Mouse (Mus musculus): ENCODE measurements around the gene Npb. TPM values are rescaled to one million over a fixed set of nuclear protein-coding genes. Genes with fewer than 3 reads are reported as not detected.
"Not testable (repeated sequence)": the region's sequence is repeated elsewhere in the genome, so short reads cannot be mapped to it uniquely, and the experiment has no call there.

The Npb gene
- 3.8 TPM in 1 of 2 replicates, not detected in the other for polyA plus RNA-seq (2011; ENCODE audit: insufficient read depth, insufficient read length, low replicate concordance, missing spikeins)

DNA sequence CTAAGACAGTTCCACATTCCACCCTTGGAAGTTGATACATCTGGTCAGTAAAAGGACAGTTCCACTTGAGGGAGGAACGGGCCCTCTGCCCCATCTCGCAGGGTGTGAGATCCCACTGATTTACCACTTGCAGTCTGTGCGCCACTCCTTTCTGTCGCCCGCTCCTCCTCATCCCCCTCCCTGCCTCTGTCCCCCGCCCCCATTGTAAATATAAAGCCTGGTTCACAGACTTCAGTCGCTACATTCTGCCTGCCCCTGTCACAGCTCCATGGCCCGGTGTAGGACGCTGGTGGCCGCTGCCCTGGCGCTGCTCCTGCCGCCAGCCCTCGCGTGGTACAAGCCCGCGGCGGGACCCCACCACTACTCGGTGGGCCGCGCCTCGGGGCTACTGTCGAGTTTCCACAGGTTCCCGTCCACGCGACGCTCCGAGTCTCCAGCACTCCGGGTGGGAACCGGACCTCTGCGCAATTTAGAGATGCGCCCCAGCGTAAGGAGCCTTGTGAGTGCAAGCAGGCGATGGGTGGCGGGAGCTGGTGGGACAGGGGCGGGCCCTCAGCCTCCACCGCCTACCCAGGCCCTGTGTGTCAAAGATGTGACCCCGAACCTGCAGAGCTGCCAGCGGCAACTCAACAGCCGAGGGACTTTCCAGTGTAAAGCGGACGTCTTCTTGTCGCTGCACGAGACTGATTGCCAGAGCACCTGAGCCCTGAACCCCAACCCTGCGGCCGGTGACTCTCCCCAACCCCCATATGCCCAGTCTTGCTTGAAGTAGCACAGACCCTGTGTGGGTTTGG is at the start of gene Npb:
Gene Npb (plus strand): TSS at position 237 of the 794 bp plus-strand sequence.
- TF ChIP-seq POLR2A (IDR thresholded peaks at IDR 0.05; ENCODE audit: borderline replicate concordance, control insufficient read depth, low read depth, low read length) (no peak), CTCF (IDR thresholded peaks at IDR 0.05; ENCODE audit: control insufficient read depth, insufficient read depth, low read length) (no peak)
- 18% methylated on average over 45 of the region's 45 CpGs for WGBS
- Histone ChIP-seq H3K4me1 (ENCODE audit: control insufficient read depth, insufficient read depth, low read length) (no peaks in the 10 kb centered on the region), H3K27ac (ENCODE audit: control insufficient read depth, insufficient read depth, low read depth, low read length, poor library complexity) (no peak within 1 kb of the TSS), H3K4me3 (replicated peaks; ENCODE audit: control insufficient read depth, low read depth, low read length) (no peak within 1 kb of the TSS)

DNA sequence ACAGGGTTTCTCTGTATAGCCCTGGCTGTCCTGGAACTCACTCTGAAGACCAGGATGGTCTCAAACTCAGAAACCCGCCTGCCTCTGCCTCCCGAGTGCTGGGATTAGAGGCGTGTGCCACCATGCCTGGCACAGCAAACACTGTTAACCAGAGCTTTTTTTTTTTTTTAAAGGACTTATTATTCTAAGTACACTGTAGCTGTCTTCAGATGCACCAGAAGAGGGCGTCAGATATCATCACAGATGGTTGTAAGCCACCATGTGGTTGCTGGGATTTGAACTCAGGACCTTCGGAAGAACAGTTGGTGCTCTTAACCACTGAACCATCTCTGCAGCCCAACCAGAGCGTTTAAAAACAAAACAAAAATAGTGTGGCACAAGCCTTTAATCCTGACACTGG is 49.4 kb upstream of the Npb start:
- 77% methylated on average over 6 of the region's 6 CpGs for WGBS
- H3K4me3 ChIP-seq (replicated peaks; ENCODE audit: control insufficient read depth, low read depth, low read length): not testable (repeated sequence)

DNA sequence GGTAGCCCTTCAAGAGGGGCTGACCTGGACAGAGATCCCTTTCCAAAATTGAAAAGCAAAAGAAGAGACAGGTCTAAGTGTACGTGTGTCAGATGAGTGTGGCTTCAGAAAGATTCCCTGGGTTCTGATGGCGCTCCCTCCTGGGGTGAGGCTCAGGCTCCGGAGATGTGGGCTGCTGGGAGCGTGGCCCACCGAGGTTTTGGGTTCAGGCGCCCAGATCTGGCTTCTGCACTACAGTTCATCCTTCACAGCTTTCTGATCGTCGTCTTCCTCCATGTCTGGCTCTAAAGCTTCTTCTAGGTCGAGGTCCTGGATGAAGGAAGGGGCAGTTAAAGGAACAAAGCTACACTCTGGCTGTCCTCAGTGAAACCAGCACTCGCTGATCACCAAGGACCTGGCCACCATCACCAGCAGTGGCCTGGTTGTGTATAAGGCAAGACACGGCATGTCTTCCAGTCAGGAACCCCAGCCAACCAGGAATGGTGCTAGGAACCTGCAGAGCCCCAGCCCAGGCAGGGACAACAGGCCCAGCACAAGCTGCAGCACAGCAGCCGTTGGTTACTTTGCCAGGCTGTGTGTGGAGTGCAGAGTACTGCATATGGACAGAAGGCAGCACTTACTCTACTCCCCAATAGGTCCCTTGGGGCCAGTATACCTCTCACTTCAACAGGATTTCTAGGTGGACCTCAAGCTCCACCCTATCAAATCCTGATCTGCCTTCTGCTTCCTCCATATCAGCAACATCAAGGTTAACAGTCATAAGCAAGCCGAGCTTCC is 47.1 kb upstream of the Npb start:
- TF ChIP-seq POLR2A (IDR thresholded peaks at IDR 0.05; ENCODE audit: borderline replicate concordance, control insufficient read depth, low read depth, low read length): no peak
- no peak for TF ChIP-seq CTCF (IDR thresholded peaks at IDR 0.05; ENCODE audit: control insufficient read depth, insufficient read depth, low read length)
- WGBS: 86% methylated on average over 13 of the region's 13 CpGs
- no peak overlapping the region for H3K4me3 ChIP-seq (replicated peaks; ENCODE audit: control insufficient read depth, low read depth, low read length)
- H3K4me1 ChIP-seq (ENCODE audit: control insufficient read depth, insufficient read depth, low read length): no peaks in the 10 kb centered on the region
- no peak overlapping the region for H3K27ac ChIP-seq (ENCODE audit: control insufficient read depth, insufficient read depth, low read depth, low read length, poor library complexity)

More for the DNA sequence above, 49.4 kb upstream of the Npb start:
- not testable (repeated sequence) for H3K4me1 ChIP-seq (ENCODE audit: control insufficient read depth, insufficient read depth, low read length); H3K27ac ChIP-seq (ENCODE audit: control insufficient read depth, insufficient read depth, low read depth, low read length, poor library complexity)

DNA sequence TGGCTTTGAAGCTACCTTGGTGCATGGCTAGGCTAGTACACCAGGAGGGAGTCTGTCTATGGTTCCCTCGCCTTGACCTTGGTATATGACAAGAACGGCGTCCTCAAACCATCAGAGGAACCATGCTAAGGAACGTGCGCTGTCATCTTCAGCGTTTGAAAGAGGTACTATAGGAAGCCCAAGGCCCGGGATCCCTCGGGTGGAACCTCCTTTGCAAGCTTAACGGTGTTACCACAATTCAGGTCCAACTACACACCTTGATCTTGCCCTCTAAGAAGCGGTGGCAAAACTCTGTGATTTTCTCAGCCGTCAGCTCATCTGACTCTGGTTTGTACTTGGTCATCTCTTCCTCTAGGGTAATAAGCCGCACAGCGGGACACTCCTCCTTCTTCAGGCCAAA is 45.3 kb upstream of the Npb start:
- no peak overlapping the region for H3K4me3 ChIP-seq (replicated peaks; ENCODE audit: control insufficient read depth, low read depth, low read length)
- H3K4me1 ChIP-seq (ENCODE audit: control insufficient read depth, insufficient read depth, low read length): no peaks in the 10 kb centered on the region
- TF ChIP-seq POLR2A (IDR thresholded peaks at IDR 0.05; ENCODE audit: borderline replicate concordance, control insufficient read depth, low read depth, low read length): no peak
- TF ChIP-seq CTCF (IDR thresholded peaks at IDR 0.05; ENCODE audit: control insufficient read depth, insufficient read depth, low read length): no peak
- WGBS: 94% methylated on average over 13 of the region's 13 CpGs
- H3K27ac ChIP-seq (ENCODE audit: control insufficient read depth, insufficient read depth, low read depth, low read length, poor library complexity): no peak overlapping the region

DNA sequence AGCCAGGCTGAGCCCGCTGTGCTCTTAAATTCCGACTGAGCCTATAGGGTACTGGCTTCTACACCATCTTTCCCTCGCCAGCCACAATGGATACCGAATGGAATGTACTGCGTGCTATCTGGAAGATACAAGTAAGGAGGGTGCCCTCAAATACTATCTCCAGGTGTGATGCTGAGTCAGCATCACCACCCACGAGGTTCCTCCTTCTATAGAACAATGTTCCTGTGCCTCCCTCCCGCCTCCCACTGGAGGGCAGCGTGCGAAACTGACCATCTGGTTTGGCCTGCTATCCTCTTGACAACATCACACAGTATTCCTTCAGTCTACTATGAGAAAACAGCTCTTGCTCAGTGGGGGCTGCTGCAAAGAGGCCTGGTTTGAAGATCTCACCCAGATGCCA is 43.2 kb upstream of the Npb start:
- H3K4me3 ChIP-seq (replicated peaks; ENCODE audit: control insufficient read depth, low read depth, low read length): no peak overlapping the region
- no peaks in the 10 kb centered on the region for H3K4me1 ChIP-seq (ENCODE audit: control insufficient read depth, insufficient read depth, low read length)
- no peak overlapping the region for H3K27ac ChIP-seq (ENCODE audit: control insufficient read depth, insufficient read depth, low read depth, low read length, poor library complexity)
- TF ChIP-seq POLR2A (IDR thresholded peaks at IDR 0.05; ENCODE audit: borderline replicate concordance, control insufficient read depth, low read depth, low read length) (no peak), CTCF (IDR thresholded peaks at IDR 0.05; ENCODE audit: control insufficient read depth, insufficient read depth, low read length) (no peak)
- WGBS: 78% methylated on average over 9 of the region's 9 CpGs

DNA sequence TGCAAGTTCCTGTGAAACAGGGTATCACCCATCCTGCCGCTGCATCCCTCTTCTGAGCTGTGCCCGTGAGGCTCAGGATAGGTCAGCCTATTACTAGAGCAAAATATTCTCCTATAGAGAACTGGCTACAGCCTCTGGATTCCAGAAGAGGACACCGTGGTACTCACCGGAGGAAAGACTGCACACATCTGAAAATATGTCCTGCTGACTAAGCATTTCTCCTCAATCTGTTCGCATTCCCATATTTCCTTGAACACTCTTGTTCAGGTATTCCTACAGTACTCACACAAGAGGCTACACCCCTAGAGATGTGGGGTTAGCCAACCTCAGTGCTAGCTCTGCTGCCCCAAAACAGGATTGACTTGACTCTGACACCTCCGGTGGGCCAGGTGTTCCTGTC is 40.0 kb upstream of the Npb start:
- 87% methylated on average over 6 of the region's 6 CpGs for WGBS
- peaks cover 2% of the 10 kb centered on the region; the same call in 1 of the 2 replicates for H3K4me1 ChIP-seq (ENCODE audit: control insufficient read depth, insufficient read depth, low read length)

DNA sequence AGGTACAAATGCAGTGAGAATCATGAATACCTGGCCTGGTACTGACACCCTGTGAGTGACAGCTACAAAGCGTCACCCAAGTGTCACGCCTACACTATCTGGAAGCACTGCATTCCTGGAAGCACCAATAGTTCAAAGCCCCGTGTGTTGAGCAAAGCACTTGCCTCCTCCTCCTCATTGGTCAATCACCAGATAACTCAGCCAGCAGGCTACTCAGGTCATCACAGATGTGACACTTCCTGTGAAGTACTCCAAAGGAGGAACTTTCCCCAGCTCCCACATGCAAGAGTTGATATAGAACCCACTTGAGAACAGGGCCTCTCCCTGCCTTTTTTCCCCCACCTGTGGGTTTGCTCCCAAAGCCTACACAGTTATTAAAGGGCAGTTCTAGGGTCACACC is 37.2 kb upstream of the Npb start:
- Histone ChIP-seq H3K27ac (ENCODE audit: control insufficient read depth, insufficient read depth, low read depth, low read length, poor library complexity) (no peak overlapping the region), H3K4me3 (replicated peaks; ENCODE audit: control insufficient read depth, low read depth, low read length) (no peak overlapping the region), H3K4me1 (ENCODE audit: control insufficient read depth, insufficient read depth, low read length) (peaks cover 3% of the 10 kb centered on the region; the same call in 1 of the 2 replicates)
- WGBS: 31% methylated on average over 3 of the region's 3 CpGs
- TF ChIP-seq CTCF (IDR thresholded peaks at IDR 0.05; ENCODE audit: control insufficient read depth, insufficient read depth, low read length) (no peak), POLR2A (IDR thresholded peaks at IDR 0.05; ENCODE audit: borderline replicate concordance, control insufficient read depth, low read depth, low read length) (no peak)

More for the DNA sequence above, 40.0 kb upstream of the Npb start:
- H3K4me3 ChIP-seq (replicated peaks; ENCODE audit: control insufficient read depth, low read depth, low read length): no peak overlapping the region
- no peak overlapping the region for H3K27ac ChIP-seq (ENCODE audit: control insufficient read depth, insufficient read depth, low read depth, low read length, poor library complexity)
- TF ChIP-seq CTCF (IDR thresholded peaks at IDR 0.05; ENCODE audit: control insufficient read depth, insufficient read depth, low read length): no peak
- no peak for TF ChIP-seq POLR2A (IDR thresholded peaks at IDR 0.05; ENCODE audit: borderline replicate concordance, control insufficient read depth, low read depth, low read length)

DNA sequence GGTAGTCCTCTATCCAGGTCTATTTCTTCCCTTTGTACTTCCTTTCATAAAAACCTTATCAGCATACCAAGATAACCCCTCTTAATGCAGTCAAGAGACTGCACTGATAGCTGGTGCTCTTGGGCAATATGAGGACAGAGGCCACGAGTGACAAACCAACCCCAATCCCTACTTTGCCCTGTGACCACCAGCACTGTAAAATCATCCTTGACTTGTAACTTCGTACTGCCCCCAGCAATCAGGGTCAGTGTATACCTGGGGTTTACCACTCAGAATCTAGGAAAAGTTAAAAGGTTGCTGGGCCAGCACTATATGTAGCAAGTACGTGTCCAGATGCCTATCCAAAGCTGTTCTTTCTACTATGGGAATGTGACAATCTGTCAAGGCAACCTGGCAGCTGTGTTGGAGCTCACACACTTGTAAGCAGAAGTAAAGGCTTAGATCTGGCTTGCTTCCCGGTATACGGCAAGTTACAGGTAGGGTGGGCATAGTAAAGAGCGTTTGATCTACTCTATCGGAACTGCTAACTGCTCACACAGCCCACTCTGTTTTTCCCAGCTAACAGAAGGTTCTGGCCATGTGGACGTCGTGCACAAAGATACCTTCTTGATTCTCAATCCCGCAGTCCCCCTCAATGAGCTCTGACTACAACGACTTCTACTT is 36.4 kb upstream of the Npb start:
- peaks cover 3% of the 10 kb centered on the region; the same call in 1 of the 2 replicates for H3K4me1 ChIP-seq (ENCODE audit: control insufficient read depth, insufficient read depth, low read length)
- 6% methylated on average over 11 of the region's 11 CpGs for WGBS

More for the DNA sequence above, 36.4 kb upstream of the Npb start:
- TF ChIP-seq CTCF (IDR thresholded peaks at IDR 0.05; ENCODE audit: control insufficient read depth, insufficient read depth, low read length): no peak
- no peak for TF ChIP-seq POLR2A (IDR thresholded peaks at IDR 0.05; ENCODE audit: borderline replicate concordance, control insufficient read depth, low read depth, low read length)
- Histone ChIP-seq H3K4me3 (replicated peaks; ENCODE audit: control insufficient read depth, low read depth, low read length) (peak overlapping the region; percentile 97), H3K27ac (ENCODE audit: control insufficient read depth, insufficient read depth, low read depth, low read length, poor library complexity) (peak overlapping the region; percentile 93)
